Mouse (Mus musculus) brain, embryonic 14.5 days (tissue): ENCODE results near the gene Itpr2. TPM values are rescaled to one million over a fixed set of nuclear protein-coding genes. Genes with fewer than 3 reads are reported as not detected.
A peak's percentile ranks its signal among the peaks of the same experiment; 100 is the strongest.

ENCODE experiments used
- DNase-seq: peaks from one replicate; pipeline ENCODE4 v3.0.0-alpha.2; 2011; ENCODE audit warnings: low read depth
- CTCF ChIP-seq: fragments of 200-500 bp; IDR thresholded peaks from 2 replicates; pipeline ENCODE4 v1.5.1; 2012; ENCODE audit warnings: inconsistent platforms, mild to moderate bottlenecking, moderate library complexity, borderline replicate concordance; ENCODE audit not compliant: insufficient read depth, insufficient read length; ENCODE audit errors: extremely low read depth
- POLR2A ChIP-seq: fragments of 200-500 bp; IDR thresholded peaks from 2 replicates; pipeline ENCODE4 v1.6.1; 2012; ENCODE audit warnings: mild to moderate bottlenecking, inconsistent platforms, borderline replicate concordance; ENCODE audit not compliant: poor library complexity, insufficient read depth, insufficient read length, severe bottlenecking; ENCODE audit errors: extremely low read depth
- polyA plus RNA-seq: library from polyadenylated mRNA; depleted of rRNA; stranded (reverse); fragments of >200 nt; gene quantifications from 2 replicates; pipeline ENCODE4 v1.2.3, GENCODE M21; 2012; rRNA removed

Itpr2 gene
- 1.6 and 2.6 TPM in 2 replicates for polyA plus RNA-seq

DNA sequence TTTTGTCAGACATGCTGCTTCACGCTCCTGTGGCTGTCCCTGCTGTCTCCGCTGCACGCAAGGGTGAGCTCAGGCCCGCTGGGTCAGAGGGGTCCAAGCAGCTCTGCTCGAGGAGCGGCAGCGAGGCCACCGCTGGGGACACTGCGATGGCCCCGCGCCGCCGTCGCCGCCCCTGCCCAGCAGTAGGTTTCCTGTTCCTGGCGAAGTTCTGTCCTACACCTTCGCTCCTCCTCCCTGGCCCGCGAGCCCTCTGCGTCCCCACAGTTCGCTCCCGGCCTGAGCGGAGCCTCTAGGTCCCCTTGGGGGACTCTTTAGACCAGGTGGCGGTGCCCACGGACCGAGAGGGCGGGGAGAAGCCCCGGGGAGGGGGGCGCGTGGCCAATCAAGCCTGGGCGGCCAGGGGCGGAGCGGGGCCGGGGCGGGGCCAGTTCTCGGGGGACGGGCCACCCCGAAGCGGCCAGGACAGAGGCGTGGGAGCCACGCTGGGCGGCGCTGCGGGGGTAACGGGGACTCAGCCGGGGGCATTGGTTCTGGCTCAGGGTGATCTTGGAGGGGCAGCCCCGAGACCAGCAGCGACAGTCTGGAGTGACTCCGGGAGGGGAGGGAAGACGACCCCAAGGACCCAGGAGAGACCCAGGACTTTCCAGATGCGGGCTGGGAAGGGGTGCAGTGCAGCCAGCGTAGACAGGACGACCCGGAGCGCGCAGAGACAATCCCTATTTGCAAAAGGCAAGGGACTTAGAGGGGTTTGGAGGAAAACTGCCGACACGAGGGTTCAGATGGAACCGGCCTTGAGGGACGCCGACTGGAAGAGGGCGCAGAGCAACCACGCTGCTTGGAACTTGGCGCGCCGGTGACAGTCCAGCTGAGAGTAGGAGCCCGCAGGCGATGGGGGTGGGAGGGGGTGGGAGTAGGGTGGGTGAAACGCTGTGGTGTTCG is at the start of gene Itpr2:
Itpr2 (minus strand) TSS at position 358 of the 939 bp plus-strand sequence.
- DNase-seq = peak; percentile 73
- 0 out of 2 replicates have a peak, but pooled peaks have one; percentile 4 for TF ChIP-seq CTCF
- no peak for TF ChIP-seq POLR2A

DNA sequence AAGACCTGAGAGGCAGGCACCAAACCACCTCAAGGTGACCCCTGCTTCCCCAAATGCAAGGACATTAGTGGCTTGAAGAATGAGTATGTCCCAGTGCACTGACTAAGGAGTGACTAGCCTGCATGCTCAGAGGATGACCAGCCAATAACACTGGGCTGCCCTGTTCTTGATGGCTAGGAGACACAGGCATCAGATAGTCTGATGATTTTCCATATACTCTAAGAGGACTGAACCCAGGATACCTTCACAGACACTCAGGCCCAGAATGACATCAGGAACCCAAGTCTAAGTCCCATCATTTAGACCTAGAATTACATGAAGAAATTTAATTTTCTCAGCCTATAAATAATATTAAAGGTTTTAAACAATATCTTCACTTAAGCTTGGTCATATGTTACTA is 49.3 kb upstream of the Itpr2 start:
- no peak for DNase-seq
- no peak for TF ChIP-seq CTCF
- TF ChIP-seq POLR2A = no peak

DNA sequence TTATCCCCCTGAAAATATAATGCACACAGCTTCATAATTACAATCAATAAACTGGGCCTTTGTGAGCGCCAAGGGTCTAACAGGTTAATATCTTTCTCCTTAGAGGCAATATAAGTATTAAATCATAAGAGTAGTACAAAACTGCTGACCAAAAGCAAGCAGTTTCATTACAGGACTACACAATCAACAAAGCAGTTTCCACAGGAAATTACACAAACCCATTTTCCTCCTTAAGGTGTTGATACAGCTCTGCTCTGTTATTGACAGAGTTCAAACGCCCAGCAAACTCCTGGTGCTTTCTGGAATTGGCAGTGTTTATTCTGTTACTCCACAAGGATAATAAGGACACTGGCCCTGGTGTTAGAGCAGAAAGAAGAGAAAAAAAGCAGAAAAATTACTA is 48.4 kb upstream of the Itpr2 start:
- TF ChIP-seq CTCF (no peak), POLR2A (no peak)
- DNase-seq = no peak

DNA sequence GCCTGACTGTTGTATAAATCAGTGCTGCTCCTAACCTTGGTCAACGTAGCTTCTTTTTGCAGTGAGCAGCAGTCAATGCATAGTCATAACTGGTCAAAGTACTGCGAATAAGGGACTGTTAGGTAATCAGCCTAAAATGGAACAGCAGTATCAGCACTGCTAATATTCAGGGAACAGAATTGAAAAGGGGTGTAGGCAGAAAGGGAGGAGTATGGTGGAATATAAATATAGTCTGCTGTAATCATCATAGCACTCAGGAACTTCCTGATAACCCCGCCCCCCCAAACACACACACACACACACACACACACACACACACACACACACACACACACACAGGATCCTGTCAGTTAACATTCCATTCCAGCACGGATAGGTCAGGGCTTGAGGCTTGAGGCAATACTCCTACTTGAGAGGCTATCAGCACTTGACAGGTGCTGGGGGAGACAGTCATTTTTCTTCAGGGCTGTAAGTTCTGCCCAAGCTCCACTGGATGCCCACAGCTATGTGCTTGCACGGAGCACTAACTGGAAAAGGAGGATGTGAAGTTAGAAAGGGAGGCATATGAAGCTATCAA is 43.4 kb upstream of the Itpr2 start:
- TF ChIP-seq POLR2A (no peak), CTCF (no peak)
- DNase-seq = no peak

DNA sequence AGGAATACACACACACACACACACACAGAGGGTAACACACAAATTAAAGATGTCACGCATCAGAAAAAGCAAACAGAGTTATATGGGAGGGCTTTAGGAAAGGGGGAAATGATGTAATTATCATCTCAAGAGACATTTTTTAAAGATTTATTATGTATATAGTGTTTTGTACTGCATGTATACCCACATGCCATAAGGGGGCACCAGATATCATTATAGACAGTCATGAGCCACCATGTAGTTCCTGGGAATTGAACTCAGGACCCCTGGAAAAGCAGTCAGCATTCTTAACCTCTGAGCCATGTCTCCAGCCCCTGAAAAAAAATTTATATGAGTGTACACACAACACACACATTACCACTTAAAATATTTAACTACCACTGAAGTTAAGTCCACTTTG is 42.6 kb upstream of the Itpr2 start:
- no peak for TF ChIP-seq POLR2A
- no peak for TF ChIP-seq CTCF
- no peak for DNase-seq

DNA sequence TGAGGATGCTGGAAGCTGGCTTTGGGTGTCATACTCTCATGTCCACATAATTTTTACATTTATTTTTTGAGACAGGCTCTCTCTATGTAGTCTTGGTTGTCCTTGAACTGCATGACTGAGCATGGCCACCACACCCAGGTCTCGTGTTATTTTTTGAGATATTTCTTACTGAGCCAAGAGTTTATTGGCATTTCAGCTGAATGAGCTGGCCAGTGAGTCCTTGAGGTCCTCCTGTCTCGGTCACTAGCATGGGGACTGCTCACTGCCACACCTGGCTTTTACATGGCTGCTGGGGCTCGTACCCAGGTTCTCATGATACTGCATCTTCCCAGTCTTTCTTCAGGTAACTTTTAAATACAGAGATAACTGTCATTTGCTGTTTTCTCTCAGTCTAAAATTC is 38.4 kb upstream of the Itpr2 start:
- no peak for DNase-seq
- TF ChIP-seq POLR2A = no peak
- TF ChIP-seq CTCF = no peak

DNA sequence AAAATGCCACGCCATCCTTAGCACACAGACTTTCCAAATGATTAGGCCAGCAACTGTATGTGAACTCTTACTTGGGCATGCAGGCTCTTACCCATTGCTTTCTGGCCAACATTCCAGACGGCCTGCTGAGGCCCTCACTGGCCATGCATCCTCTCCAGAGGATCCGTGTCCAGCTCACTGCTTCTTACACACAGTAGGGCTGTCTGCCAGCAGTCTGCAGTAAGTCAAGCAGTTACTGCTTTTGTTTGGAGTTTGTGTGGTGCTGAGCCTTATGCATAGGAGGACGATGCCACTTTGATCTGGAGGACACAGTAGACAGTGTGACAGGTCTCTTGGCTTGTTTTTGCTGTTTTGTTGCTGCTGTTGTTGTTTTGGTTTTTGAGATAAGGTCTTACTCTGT is 36.6 kb upstream of the Itpr2 start:
- TF ChIP-seq CTCF (no peak), POLR2A (no peak)
- peak; percentile 2 for DNase-seq

DNA sequence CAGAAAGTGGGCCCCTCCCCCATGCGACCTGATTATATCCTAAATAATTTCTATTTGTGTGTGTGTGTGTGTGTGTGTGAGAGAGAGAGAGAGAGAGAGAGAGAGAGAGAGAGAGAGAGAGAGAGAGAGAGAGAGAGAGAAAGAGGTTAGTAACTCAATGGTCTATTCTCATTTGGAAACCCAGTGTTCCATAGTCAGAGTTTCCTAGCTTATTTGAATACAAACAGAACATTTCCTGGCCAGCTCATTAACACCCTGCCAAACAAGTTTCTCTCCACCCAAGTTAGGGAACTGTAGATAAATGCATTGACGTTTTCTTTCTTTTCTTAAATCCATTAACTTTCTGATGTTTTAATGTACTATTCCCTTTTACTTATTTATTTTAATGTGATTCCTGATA is 36.0 kb upstream of the Itpr2 start:
- no peak for DNase-seq
- TF ChIP-seq POLR2A (no peak), CTCF (no peak)

DNA sequence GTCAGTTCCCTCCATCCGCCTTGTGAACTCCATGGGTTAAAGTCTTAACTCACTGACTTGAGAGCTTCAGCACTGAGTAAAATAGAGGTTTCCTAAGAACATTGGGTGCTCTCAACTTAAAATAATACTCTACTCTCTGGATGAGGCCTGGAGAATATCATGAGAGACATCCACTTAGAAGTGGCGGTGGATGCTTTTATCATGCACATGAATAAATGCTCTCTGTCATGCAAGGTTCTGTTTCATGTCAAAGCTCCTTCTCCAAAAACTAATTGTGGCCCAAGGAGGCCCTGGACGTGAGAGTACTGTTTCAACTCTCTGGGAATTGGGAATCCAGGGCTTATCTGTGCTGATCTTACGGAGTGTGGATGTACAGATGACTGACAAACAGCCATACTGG is 35.1 kb upstream of the Itpr2 start:
- TF ChIP-seq CTCF (no peak), POLR2A (no peak)
- DNase-seq = no peak

DNA sequence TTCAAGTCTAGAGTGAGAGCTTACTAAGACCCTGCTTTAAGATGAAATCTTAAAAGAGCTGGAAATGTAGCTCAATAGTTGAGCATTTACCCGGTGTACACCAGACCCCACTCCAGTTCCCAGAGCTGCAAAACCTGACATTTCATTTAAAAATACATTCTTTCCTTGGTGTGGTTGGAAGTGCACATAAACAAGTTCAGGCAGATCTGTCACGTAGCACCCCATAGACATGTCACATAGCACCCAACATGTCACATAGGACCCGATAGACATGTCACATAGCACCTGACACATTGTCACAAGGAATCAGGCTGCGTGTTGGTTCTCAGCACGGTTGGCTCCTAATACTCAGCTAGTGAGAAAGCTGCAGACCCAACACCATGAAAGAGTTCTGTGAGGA is 33.5 kb upstream of the Itpr2 start:
- TF ChIP-seq CTCF = no peak
- no peak for TF ChIP-seq POLR2A
- DNase-seq = no peak

DNA sequence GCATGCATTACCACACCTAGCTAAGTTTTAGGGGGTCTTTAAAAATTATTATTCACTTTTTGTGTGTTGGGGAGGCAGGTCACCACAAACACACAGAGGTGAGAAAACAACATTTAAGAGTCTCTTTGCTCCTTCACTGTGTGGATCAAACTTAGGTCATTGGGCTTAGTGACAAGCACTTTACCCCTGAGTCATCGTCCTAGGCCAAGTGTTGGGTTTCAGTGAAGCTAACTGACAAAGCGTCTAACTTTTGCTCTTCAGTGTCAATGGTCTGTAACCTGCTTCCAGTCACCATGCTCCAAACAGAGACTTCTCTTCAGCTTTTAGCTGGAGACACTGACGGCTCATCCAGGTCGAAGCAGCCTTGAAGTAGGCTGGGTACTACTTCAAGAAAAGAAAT is 31.1 kb upstream of the Itpr2 start:
- no peak for DNase-seq
- TF ChIP-seq POLR2A = no peak
- TF ChIP-seq CTCF = no peak

DNA sequence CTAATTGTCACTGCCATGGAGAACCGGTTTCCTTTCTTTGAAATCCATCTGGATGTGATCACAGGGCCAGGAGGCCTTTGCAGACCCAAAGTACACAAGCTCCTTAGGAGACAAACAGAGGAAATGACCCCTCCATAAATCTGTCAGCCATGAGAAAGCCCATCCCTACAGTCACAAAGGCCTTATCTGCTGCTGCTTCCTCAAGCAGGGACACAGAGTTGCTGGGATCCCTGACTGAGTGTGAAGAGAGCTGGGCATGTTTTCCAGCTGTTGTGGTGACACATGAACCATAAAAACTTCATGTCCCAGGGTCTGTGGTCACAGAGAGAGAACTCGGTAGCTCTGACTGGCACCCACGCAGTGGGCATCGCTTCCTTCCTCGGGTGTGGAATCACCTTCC is 28.7 kb upstream of the Itpr2 start:
- no peak for DNase-seq
- TF ChIP-seq POLR2A (no peak), CTCF (no peak)

DNA sequence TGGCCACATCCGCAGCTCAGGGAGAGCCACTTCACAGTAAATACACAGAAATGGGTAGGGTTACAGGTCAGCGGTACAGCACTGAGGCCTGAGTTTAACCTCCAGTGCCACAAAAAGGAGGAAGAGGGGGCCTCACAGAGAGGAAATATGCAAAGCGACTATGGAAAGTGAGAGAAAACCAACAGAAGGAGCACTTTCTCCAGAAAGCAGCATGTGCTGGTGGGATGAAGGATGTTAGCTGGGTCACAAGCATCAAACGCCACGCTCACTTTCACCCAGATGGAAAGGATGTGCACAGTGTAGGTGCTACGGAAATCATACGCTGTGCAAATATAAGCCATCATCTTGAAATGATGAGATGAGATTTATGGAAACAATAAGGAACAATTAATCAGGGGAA is 28.3 kb upstream of the Itpr2 start:
- no peak for TF ChIP-seq CTCF
- no peak for TF ChIP-seq POLR2A
- DNase-seq = no peak

DNA sequence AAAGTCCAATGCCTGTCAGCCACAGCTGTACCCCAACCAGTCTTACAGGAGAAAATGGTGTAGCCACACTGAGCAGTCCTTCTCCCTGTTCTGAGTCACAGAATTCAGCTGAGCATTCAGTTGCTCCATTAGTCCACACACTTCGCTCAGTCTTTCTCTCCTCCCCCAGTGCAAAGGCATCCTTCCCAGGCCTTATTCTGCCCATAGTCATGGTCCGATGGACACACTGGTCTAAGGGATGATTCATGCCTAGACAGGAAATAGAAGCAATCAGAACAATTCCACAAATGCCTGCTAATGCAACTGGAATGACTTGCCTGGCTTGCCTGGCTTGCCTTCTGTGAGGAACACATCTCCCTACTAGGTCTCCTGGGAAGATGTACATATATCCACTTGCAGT is 25.5 kb upstream of the Itpr2 start:
- no peak for DNase-seq
- TF ChIP-seq POLR2A = no peak
